Mouse (Mus musculus) midbrain, embryonic 13.5 days (tissue): ENCODE measurements around the gene Iqcn. TPM values are rescaled to one million over a fixed set of nuclear protein-coding genes. Genes with fewer than 3 reads are reported as not detected.
A peak's percentile ranks its signal among the peaks of the same experiment; 100 is the strongest.

Experiments
- ATAC-seq: fragments of 200-750 bp; cut with Nextera tagmentation; 2 replicates; pipeline ENCODE4 v1.8.0; 2017; ENCODE audit warnings: mild to moderate bottlenecking, moderate TSS enrichment, moderate library complexity
- H3K27ac ChIP-seq: fragments of 300-500 bp; sonication (generic); 2 replicates; pipeline ENCODE4 v1.5.1; 2015; ENCODE audit warnings: inconsistent platforms, mild to moderate bottlenecking, moderate library complexity
- H3K27me3 ChIP-seq: fragments of 300-500 bp; sonication (generic); 2 replicates; pipeline ENCODE4 v1.6.1; 2015; ENCODE audit warnings: mild to moderate bottlenecking, inconsistent platforms
- H3K36me3 ChIP-seq: fragments of 300-500 bp; sonication (generic); 2 replicates; pipeline ENCODE4 v1.6.1; 2015; ENCODE audit warnings: mild to moderate bottlenecking, inconsistent platforms
- H3K4me1 ChIP-seq: fragments of 300-500 bp; sonication (generic); replicated peaks from 2 replicates; pipeline ENCODE4 v1.6.1; 2015; ENCODE audit warnings: inconsistent platforms
- H3K4me2 ChIP-seq: fragments of 300-500 bp; sonication (generic); replicated peaks from 2 replicates; pipeline ENCODE4 v1.6.1; 2015; ENCODE audit warnings: moderate library complexity, mild to moderate bottlenecking, inconsistent platforms
- H3K4me3 ChIP-seq: fragments of 300-500 bp; sonication (generic); replicated peaks from 2 replicates; pipeline ENCODE4 v1.5.1; 2015; ENCODE audit warnings: mild to moderate bottlenecking, inconsistent platforms
- H3K9ac ChIP-seq: fragments of 300-500 bp; sonication (generic); replicated peaks from 2 replicates; pipeline ENCODE4 v1.6.1; 2015; ENCODE audit warnings: mild to moderate bottlenecking, inconsistent platforms
- H3K9me3 ChIP-seq: fragments of 300-500 bp; sonication (generic); 2 replicates; pipeline ENCODE4 v1.6.1; 2016; ENCODE audit warnings: mild to moderate bottlenecking, inconsistent platforms
- WGBS: fragments of 180-500 bp; shearing (Covaris S2); methylation state at CpG from one replicate; pipeline ENCODE4 v1.1.7; 2015; 5-methylcytosine and 5-hydroxymethylcytosine counted together
- polyA plus RNA-seq: library from polyadenylated mRNA; unstranded; fragments of >200 nt; fragmentation: Nextera tagmentation; extraction: Ambion mirVana; gene quantifications from 2 replicates; pipeline ENCODE4 v1.2.1, GENCODE M21; 2015

The Iqcn gene
- polyA plus RNA-seq = 0.07 and 0.08 TPM in 2 replicates

- Histone ChIP-seq H3K27ac (no peak within 1 kb of the TSS), H3K4me1 (peaks cover 33% of the 10 kb centered on the region), H3K4me2 (peak within 1 kb of the TSS; percentile 81), H3K27me3 (no peaks in the 10 kb centered on the region), H3K9me3 (no peaks in the 10 kb centered on the region), H3K36me3 (peaks cover 24% of the 10 kb centered on the region), H3K9ac (no peak within 1 kb of the TSS; the same call in none of the 2 replicates), H3K4me3 (0 out of 2 replicates have a peak within 1 kb of the TSS, but pooled peaks have one; percentile 98)
- WGBS = 99% methylated on average over 3 of the region's 3 CpGs
- ATAC-seq = no peak
Observed at GRCm38 (mm10) chr8:70703287-70703686, at the start of gene Iqcn. Gene Iqcn, plus strand, starts transcription at chr8:70703457.

GRCm38 (mm10) chr8:70654121-70654520 is 49.1 kb upstream of the Iqcn start:
- Histone ChIP-seq H3K4me1 (peaks cover 68% of the 10 kb centered on the region), H3K27ac (peak overlapping the region; percentile 94; the same call in 1 of the 2 replicates)
- 74% methylated on average over 1 of the region's 1 CpGs for WGBS

GRCm38 (mm10) chr8:70655469-70655868 is 47.8 kb upstream of the Iqcn start:
- Histone ChIP-seq H3K27me3 (no peaks in the 10 kb centered on the region), H3K27ac (peak overlapping the region; percentile 94), H3K36me3 (peaks cover 35% of the 10 kb centered on the region), H3K9ac (0 out of 2 replicates have a peak overlapping the region, but pooled peaks have one; percentile 10), H3K9me3 (no peaks in the 10 kb centered on the region), H3K4me1 (peaks cover 64% of the 10 kb centered on the region), H3K4me2 (0 out of 2 replicates have a peak overlapping the region, but pooled peaks have one; percentile 27), H3K4me3 (no peak overlapping the region)
- no peak for ATAC-seq
- WGBS = 20% methylated on average over 2 of the region's 2 CpGs

More at GRCm38 (mm10) chr8:70654121-70654520, 49.1 kb upstream of the Iqcn start:
- no peak for ATAC-seq
- Histone ChIP-seq H3K36me3 (peaks cover 48% of the 10 kb centered on the region), H3K27me3 (no peaks in the 10 kb centered on the region), H3K4me3 (no peak overlapping the region), H3K9me3 (no peaks in the 10 kb centered on the region), H3K9ac (no peak overlapping the region), H3K4me2 (no peak overlapping the region)

GRCm38 (mm10) chr8:70656193-70656790 is 47.0 kb upstream of the Iqcn start:
- no peaks in the 10 kb centered on the region for H3K27me3 ChIP-seq
- 13% methylated on average over 13 of the region's 13 CpGs for WGBS
- H3K4me3 ChIP-seq = no peak overlapping the region
- peaks cover 65% of the 10 kb centered on the region for H3K4me1 ChIP-seq
- H3K9me3 ChIP-seq = no peaks in the 10 kb centered on the region
- peak overlapping the region; percentile 88 for H3K4me2 ChIP-seq
- ATAC-seq = peak; percentile 32
- peak overlapping the region; percentile 24; the same call in 1 of the 2 replicates for H3K9ac ChIP-seq
- peak overlapping the region; percentile 94 for H3K27ac ChIP-seq
- H3K36me3 ChIP-seq = peaks cover 28% of the 10 kb centered on the region

- Histone ChIP-seq H3K4me2 (peak overlapping the region; percentile 88), H3K27me3 (no peaks in the 10 kb centered on the region), H3K4me1 (peaks cover 65% of the 10 kb centered on the region), H3K36me3 (peaks cover 19% of the 10 kb centered on the region), H3K9me3 (no peaks in the 10 kb centered on the region), H3K4me3 (peak overlapping the region; percentile 81), H3K27ac (peak overlapping the region; percentile 94), H3K9ac (no peak overlapping the region)
- 94% methylated on average over 3 of the region's 3 CpGs for WGBS
- no peak for ATAC-seq
Observed at GRCm38 (mm10) chr8:70657214-70657613, 46.0 kb upstream of the Iqcn start.

- Histone ChIP-seq H3K4me3 (peak overlapping the region; percentile 81), H3K9me3 (no peaks in the 10 kb centered on the region), H3K27me3 (no peaks in the 10 kb centered on the region), H3K36me3 (0 out of 2 replicates have a peak, but pooled peaks cover 16% of the 10 kb centered on the region), H3K4me1 (peaks cover 65% of the 10 kb centered on the region), H3K4me2 (peak overlapping the region; percentile 88), H3K27ac (peak overlapping the region; percentile 94), H3K9ac (peak overlapping the region; percentile 91; the same call in 1 of the 2 replicates)
- 85% methylated on average over 2 of the region's 2 CpGs for WGBS
- ATAC-seq = no peak
Observed at GRCm38 (mm10) chr8:70657739-70658138, 45.5 kb upstream of the Iqcn start.

GRCm38 (mm10) chr8:70658897-70659603 is 44.2 kb upstream of the Iqcn start:
- WGBS = 2% methylated on average over 31 of the region's 31 CpGs
- peak overlapping the region; percentile 65 for H3K27ac ChIP-seq
- H3K4me1 ChIP-seq = peaks cover 60% of the 10 kb centered on the region
- H3K27me3 ChIP-seq = no peaks in the 10 kb centered on the region
- peak; percentile 51 for ATAC-seq
- H3K36me3 ChIP-seq = 0 out of 2 replicates have a peak, but pooled peaks cover 15% of the 10 kb centered on the region
- H3K9me3 ChIP-seq = no peaks in the 10 kb centered on the region
- peak overlapping the region; percentile 91 for H3K9ac ChIP-seq
- peak overlapping the region; percentile 88 for H3K4me2 ChIP-seq
- H3K4me3 ChIP-seq = peak overlapping the region; percentile 81

- Histone ChIP-seq H3K9me3 (no peaks in the 10 kb centered on the region), H3K4me3 (peak overlapping the region; percentile 81), H3K36me3 (0 out of 2 replicates have a peak, but pooled peaks cover 8% of the 10 kb centered on the region), H3K9ac (peak overlapping the region; percentile 91), H3K27me3 (no peaks in the 10 kb centered on the region), H3K4me2 (peak overlapping the region; percentile 88), H3K4me1 (peaks cover 53% of the 10 kb centered on the region), H3K27ac (peak overlapping the region; percentile 65)
- ATAC-seq = peak; percentile 88
- WGBS = under 1% methylated on average over 43 of the region's 44 CpGs
Observed at GRCm38 (mm10) chr8:70659604-70660272, 43.5 kb upstream of the Iqcn start.

GRCm38 (mm10) chr8:70660273-70660725 is 43.0 kb upstream of the Iqcn start, which contains the start of gene Pgpep1:
Gene Pgpep1, minus strand, starts transcription at chr8:70660388.
- Histone ChIP-seq H3K27me3 (no peaks in the 10 kb centered on the region), H3K9me3 (no peaks in the 10 kb centered on the region), H3K27ac (peak within 1 kb of the TSS; percentile 65), H3K4me1 (peaks cover 48% of the 10 kb centered on the region), H3K4me3 (peak within 1 kb of the TSS; percentile 81), H3K9ac (peak within 1 kb of the TSS; percentile 91), H3K36me3 (0 out of 2 replicates have a peak, but pooled peaks cover 6% of the 10 kb centered on the region), H3K4me2 (peak within 1 kb of the TSS; percentile 88)
- no peak; the same call in none of the 2 replicates for ATAC-seq
- WGBS = 4% methylated on average over 14 of the region's 14 CpGs

- H3K9me3 ChIP-seq = no peaks in the 10 kb centered on the region
- WGBS = 37% methylated on average over 4 of the region's 4 CpGs
- H3K4me3 ChIP-seq = no peak overlapping the region
- H3K4me1 ChIP-seq = peaks cover 15% of the 10 kb centered on the region
- no peak for ATAC-seq
- no peaks in the 10 kb centered on the region for H3K27me3 ChIP-seq
- no peak overlapping the region for H3K27ac ChIP-seq
- H3K36me3 ChIP-seq = no peaks in the 10 kb centered on the region
- no peak overlapping the region for H3K9ac ChIP-seq
- no peak overlapping the region for H3K4me2 ChIP-seq
Observed at GRCm38 (mm10) chr8:70663691-70664090, 39.6 kb upstream of the Iqcn start.

- Histone ChIP-seq H3K9me3 (no peaks in the 10 kb centered on the region), H3K27me3 (no peaks in the 10 kb centered on the region), H3K4me3 (no peak overlapping the region), H3K36me3 (no peaks in the 10 kb centered on the region), H3K4me2 (no peak overlapping the region), H3K27ac (no peak overlapping the region), H3K4me1 (peaks cover 10% of the 10 kb centered on the region), H3K9ac (no peak overlapping the region)
- ATAC-seq = no peak
- WGBS = 79% methylated on average over 3 of the region's 3 CpGs
Observed at GRCm38 (mm10) chr8:70664631-70665030, 38.6 kb upstream of the Iqcn start.
